Mouse (Mus musculus): ENCODE data around the gene Prokr1. TPM values are rescaled to one million over a fixed set of nuclear protein-coding genes. Genes with fewer than 3 reads are reported as not detected.

The Prokr1 gene
- polyA plus RNA-seq, 1 experiment from 2014 or later, result 4.2 TPM

- Histone ChIP-seq H3K36me3 (ENCODE audit: control insufficient read depth, insufficient read depth, low read length) (no peaks in the 10 kb centered on the region), H3K4me2 (replicated peaks; ENCODE audit: low read depth, low read length) (no peak overlapping the region), H3K27ac (ENCODE audit: low read depth, low read length) (no peak overlapping the region), H3K4me3 (ENCODE audit: low read length) (no peak overlapping the region), H3K27me3 (ENCODE audit: control insufficient read depth, insufficient read depth, low read length) (no peaks in the 10 kb centered on the region), H3K9ac (ENCODE audit: low read depth, low read length) (no peak overlapping the region), H3K4me1 (ENCODE audit: control insufficient read depth, insufficient read depth, low read length) (no peaks in the 10 kb centered on the region), H3K9me3 (ENCODE audit: control insufficient read depth, low read length) (no peaks in the 10 kb centered on the region)
- WGBS, result 78% methylated on average over 8 of the region's 8 CpGs
- ATAC-seq (ENCODE audit: low FRiP score, low TSS enrichment), result no peak
Measured at GRCm38 (mm10) chr6:87536270-87536669, 54.3 kb downstream of the Prokr1 start.

DNA sequence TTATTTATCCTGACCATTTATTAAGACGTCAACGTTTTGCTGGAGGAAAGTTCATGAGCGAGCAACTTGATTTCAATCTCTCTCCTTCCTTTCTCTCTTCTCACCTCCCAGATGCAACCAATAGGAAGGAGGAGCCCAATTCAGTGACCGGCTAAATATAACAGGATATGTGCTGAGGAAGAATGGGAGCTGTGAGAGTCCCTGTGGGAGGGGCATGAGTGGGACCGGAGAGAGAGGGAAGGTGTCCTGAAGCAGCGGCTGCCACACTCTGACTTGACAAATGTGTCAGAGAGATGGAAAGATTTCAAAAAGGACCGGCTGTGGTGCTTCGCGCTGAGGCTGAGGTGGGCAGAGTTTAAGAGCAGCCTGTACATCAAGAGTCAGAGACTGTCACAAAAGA lies 54.9 kb downstream of the Prokr1 start:
- 54% methylated on average over 9 of the region's 9 CpGs for WGBS
- Histone ChIP-seq H3K27ac (ENCODE audit: low read depth, low read length) (no peak overlapping the region), H3K4me1 (ENCODE audit: control insufficient read depth, insufficient read depth, low read length) (no peaks in the 10 kb centered on the region), H3K9ac (ENCODE audit: low read depth, low read length) (no peak overlapping the region), H3K9me3 (ENCODE audit: control insufficient read depth, low read length) (no peaks in the 10 kb centered on the region), H3K36me3 (ENCODE audit: control insufficient read depth, insufficient read depth, low read length) (no peaks in the 10 kb centered on the region), H3K4me3 (ENCODE audit: low read length) (no peak overlapping the region), H3K4me2 (replicated peaks; ENCODE audit: low read depth, low read length) (no peak overlapping the region), H3K27me3 (ENCODE audit: control insufficient read depth, insufficient read depth, low read length) (no peaks in the 10 kb centered on the region)
- no peak for ATAC-seq (ENCODE audit: low FRiP score, low TSS enrichment)

GRCm38 (mm10) chr6:87534855-87535575 lies 55.5 kb downstream of the Prokr1 start:
- Histone ChIP-seq H3K4me1 (ENCODE audit: control insufficient read depth, insufficient read depth, low read length) (no peaks in the 10 kb centered on the region), H3K9me3 (ENCODE audit: control insufficient read depth, low read length) (no peaks in the 10 kb centered on the region), H3K27me3 (ENCODE audit: control insufficient read depth, insufficient read depth, low read length) (no peaks in the 10 kb centered on the region), H3K4me2 (replicated peaks; ENCODE audit: low read depth, low read length) (no peak overlapping the region), H3K27ac (ENCODE audit: low read depth, low read length) (no peak overlapping the region), H3K9ac (ENCODE audit: low read depth, low read length) (no peak overlapping the region), H3K36me3 (ENCODE audit: control insufficient read depth, insufficient read depth, low read length) (no peaks in the 10 kb centered on the region), H3K4me3 (ENCODE audit: low read length) (no peak overlapping the region)
- no peak for ATAC-seq (ENCODE audit: low FRiP score, low TSS enrichment)
- WGBS, result 63% methylated on average over 9 of the region's 9 CpGs

DNA sequence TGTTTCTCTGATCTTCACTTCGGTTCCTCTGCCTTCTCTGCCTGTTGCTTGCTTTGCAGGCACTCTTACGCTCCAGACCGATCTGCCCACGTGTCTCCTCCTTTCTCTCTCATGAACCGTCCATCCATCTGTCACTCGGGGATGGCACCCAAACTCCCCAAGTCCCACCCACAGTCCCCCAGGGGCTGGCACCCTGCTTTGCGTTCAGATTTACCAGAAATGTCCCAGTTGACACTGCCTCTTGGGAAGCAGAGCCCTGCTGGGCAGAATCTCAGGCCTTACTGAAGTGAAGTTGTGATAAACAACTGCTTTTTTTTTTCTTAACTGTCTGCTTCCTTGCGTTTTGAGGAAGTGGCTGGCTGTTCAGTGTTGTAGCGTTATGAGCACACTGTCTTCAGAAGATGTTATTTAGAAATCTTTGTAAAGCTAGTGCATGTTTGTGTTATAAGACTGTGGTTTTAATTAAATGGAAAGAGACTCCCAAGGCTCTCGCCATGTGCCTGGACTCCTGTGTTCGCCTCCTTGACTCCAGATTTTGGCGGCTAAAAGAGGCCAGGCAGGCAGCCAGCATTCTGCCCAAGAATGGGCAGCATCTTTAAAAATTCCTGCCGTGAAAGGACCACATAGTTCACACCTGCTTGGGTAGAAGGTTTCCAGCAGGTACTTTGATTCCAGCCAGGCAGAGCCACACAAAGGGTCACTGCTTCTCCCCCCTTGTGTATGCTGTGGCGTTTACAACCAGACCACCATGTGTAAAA lies 57.4 kb downstream of the Prokr1 start, which contains the start of gene Arhgap25:
Gene Arhgap25 (minus strand): TSS at position 307 of the 758 bp plus-strand sequence.
- Histone ChIP-seq H3K9me3 (ENCODE audit: control insufficient read depth, low read length) (no peaks in the 10 kb centered on the region), H3K36me3 (ENCODE audit: control insufficient read depth, insufficient read depth, low read length) (no peaks in the 10 kb centered on the region), H3K4me2 (replicated peaks; ENCODE audit: low read depth, low read length) (no peak within 1 kb of the TSS), H3K27me3 (ENCODE audit: control insufficient read depth, insufficient read depth, low read length) (no peaks in the 10 kb centered on the region), H3K4me1 (ENCODE audit: control insufficient read depth, insufficient read depth, low read length) (no peaks in the 10 kb centered on the region), H3K9ac (ENCODE audit: low read depth, low read length) (no peak within 1 kb of the TSS), H3K27ac (ENCODE audit: low read depth, low read length) (no peak within 1 kb of the TSS), H3K4me3 (ENCODE audit: low read length) (no peak within 1 kb of the TSS)
- ATAC-seq (ENCODE audit: low FRiP score, low TSS enrichment), result no peak
- 69% methylated on average over 14 of the region's 14 CpGs for WGBS

DNA sequence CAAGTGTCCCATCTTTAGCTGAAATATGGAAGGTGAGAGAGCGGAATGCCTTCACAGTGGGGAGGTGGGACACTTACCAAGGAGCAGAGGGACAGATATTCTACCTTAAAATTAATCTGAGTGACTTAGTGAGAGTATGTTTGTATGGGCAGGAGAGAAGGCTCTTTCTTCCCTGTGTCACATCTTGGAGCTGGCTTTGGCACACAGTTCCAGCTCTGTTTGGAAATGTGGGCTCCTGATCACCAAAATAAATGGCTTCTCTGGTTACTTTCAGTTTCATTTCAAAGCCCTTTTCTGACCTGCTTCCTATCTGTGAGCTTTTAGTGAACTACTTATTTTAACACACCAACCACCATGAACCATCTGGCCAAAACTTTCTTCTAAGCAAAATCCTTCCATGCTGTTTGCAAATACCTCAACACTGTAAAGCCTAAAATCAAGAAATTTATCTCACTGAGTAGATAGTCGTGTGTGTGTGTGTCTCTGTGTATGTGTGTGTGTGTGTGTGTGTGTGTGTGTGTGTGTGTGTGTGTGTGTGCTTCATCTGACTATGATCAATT lies 59.0 kb downstream of the Prokr1 start:
- WGBS, result 83% methylated on average over 2 of the region's 2 CpGs
- no peak for ATAC-seq (ENCODE audit: low FRiP score, low TSS enrichment)
- H3K36me3 ChIP-seq (ENCODE audit: control insufficient read depth, insufficient read depth, low read length), result no peaks in the 10 kb centered on the region

DNA sequence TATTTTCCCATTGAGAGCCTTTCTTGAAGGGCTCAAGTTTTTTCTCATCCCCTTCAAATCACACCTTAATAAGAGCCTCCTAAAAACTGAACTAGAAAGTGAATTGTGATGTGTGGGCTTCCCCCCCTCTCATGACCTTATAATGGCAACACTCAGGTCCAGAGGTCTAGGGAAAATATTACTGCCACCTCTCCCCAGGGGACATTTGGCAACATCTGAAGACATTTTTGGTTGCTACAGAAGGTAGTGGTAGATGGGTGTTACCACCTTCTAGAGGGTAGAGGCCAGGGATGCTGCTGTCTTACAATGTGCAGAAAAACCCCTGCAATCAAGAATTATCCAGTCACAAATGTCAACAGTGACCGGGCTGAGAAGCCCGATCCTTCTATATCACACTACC lies 60.2 kb downstream of the Prokr1 start:
- Histone ChIP-seq H3K36me3 (ENCODE audit: control insufficient read depth, insufficient read depth, low read length) (no peaks in the 10 kb centered on the region), H3K27ac (ENCODE audit: low read depth, low read length) (no peak overlapping the region), H3K4me3 (ENCODE audit: low read length) (no peak overlapping the region), H3K4me2 (replicated peaks; ENCODE audit: low read depth, low read length) (no peak overlapping the region), H3K4me1 (ENCODE audit: control insufficient read depth, insufficient read depth, low read length) (no peaks in the 10 kb centered on the region), H3K9ac (ENCODE audit: low read depth, low read length) (no peak overlapping the region), H3K9me3 (ENCODE audit: control insufficient read depth, low read length) (no peaks in the 10 kb centered on the region), H3K27me3 (ENCODE audit: control insufficient read depth, insufficient read depth, low read length) (no peaks in the 10 kb centered on the region)
- no peak for ATAC-seq (ENCODE audit: low FRiP score, low TSS enrichment)
- 86% methylated on average over 2 of the region's 2 CpGs for WGBS

More for the DNA sequence above, 59.0 kb downstream of the Prokr1 start:
- no peak overlapping the region for H3K4me3 ChIP-seq (ENCODE audit: low read length)
- no peak overlapping the region for H3K4me2 ChIP-seq (replicated peaks; ENCODE audit: low read depth, low read length)
- no peak overlapping the region for H3K27ac ChIP-seq (ENCODE audit: low read depth, low read length)
- no peaks in the 10 kb centered on the region for H3K27me3 ChIP-seq (ENCODE audit: control insufficient read depth, insufficient read depth, low read length)
- H3K9ac ChIP-seq (ENCODE audit: low read depth, low read length), result no peak overlapping the region
- H3K4me1 ChIP-seq (ENCODE audit: control insufficient read depth, insufficient read depth, low read length), result no peaks in the 10 kb centered on the region
- H3K9me3 ChIP-seq (ENCODE audit: control insufficient read depth, low read length), result no peaks in the 10 kb centered on the region

Other genes with a start within 250 kb of the Prokr1 start
- gene Gkn1, start 239.8 kb downstream of the Prokr1 start, polyA plus RNA-seq (2014; fragmentation: Nextera tagmentation; extraction: Ambion mirVana), result not detected in 2 replicates
- not detected in 2 replicates for gene Gkn2, start 217.4 kb downstream of the Prokr1 start, polyA plus RNA-seq (2014; fragmentation: Nextera tagmentation; extraction: Ambion mirVana)
- gene Gkn3, start 201.8 kb downstream of the Prokr1 start, polyA plus RNA-seq (2014; fragmentation: Nextera tagmentation; extraction: Ambion mirVana), result not detected in 2 replicates
- not detected in 2 replicates for gene Bmp10, start 161.7 kb downstream of the Prokr1 start, polyA plus RNA-seq (2014; fragmentation: Nextera tagmentation; extraction: Ambion mirVana)
- gene Arhgap25, start 57.5 kb downstream of the Prokr1 start, polyA plus RNA-seq (2014; fragmentation: Nextera tagmentation; extraction: Ambion mirVana), result 3.3 and 5.1 TPM in 2 replicates
- gene Aplf, start 81.5 kb upstream of the Prokr1 start, polyA plus RNA-seq (2014; fragmentation: Nextera tagmentation; extraction: Ambion mirVana), result 14.6 and 16.9 TPM in 2 replicates
- 1.5 and 1.8 TPM in 2 replicates for gene Efcc1, start 140.1 kb upstream of the Prokr1 start, polyA plus RNA-seq (2014; fragmentation: Nextera tagmentation; extraction: Ambion mirVana)
- 1.7 and 2.5 TPM in 2 replicates for gene Gp9, start 187.3 kb upstream of the Prokr1 start, polyA plus RNA-seq (2014; fragmentation: Nextera tagmentation; extraction: Ambion mirVana)
- 8.1 and 9.9 TPM in 2 replicates for gene Rab43, start 221.4 kb upstream of the Prokr1 start, polyA plus RNA-seq (2014; fragmentation: Nextera tagmentation; extraction: Ambion mirVana)
- gene Gm45140, start 245.1 kb upstream of the Prokr1 start, polyA plus RNA-seq (2014; fragmentation: Nextera tagmentation; extraction: Ambion mirVana), result 3.4 and 5.4 TPM in 2 replicates
- 61.5 and 63.5 TPM in 2 replicates for gene Isy1, start 248.1 kb upstream of the Prokr1 start, polyA plus RNA-seq (2014; fragmentation: Nextera tagmentation; extraction: Ambion mirVana)